Mouse (Mus musculus) cerebellum, postnatal 10 days (tissue): ENCODE measurements around the gene Alad.
A peak's percentile ranks its signal among the peaks of the same experiment; 100 is the strongest.

ENCODE experiments used
- DNase-seq, 2 experiments: peaks; one replicate each; pipeline ENCODE4 v3.0.0; 2021; ENCODE audit warnings: mixed read lengths in 2 of 2

Gene Alad

GRCm38 (mm10) chr4:62519849-62520233 is at the start of gene Alad:
Gene Alad, minus strand, starts transcription at chr4:62519918.
- peak; percentile 85 to 89 for DNase-seq

- DNase-seq: no peak
Measured at GRCm38 (mm10) chr4:62568359-62568758, 48.6 kb upstream of the Alad start.

- peak; percentile 65 to 73 for DNase-seq
Measured at GRCm38 (mm10) chr4:62567696-62568095, 48.0 kb upstream of the Alad start.

GRCm38 (mm10) chr4:62566530-62566929 is 46.8 kb upstream of the Alad start:
- DNase-seq: no peak

GRCm38 (mm10) chr4:62562006-62562405 is 42.3 kb upstream of the Alad start:
- DNase-seq: no peak

- no peak for DNase-seq
Measured at GRCm38 (mm10) chr4:62561630-62562001, 41.9 kb upstream of the Alad start.

- DNase-seq: peak; percentile 88 to 92
Measured at GRCm38 (mm10) chr4:62560963-62561629, 41.4 kb upstream of the Alad start.

- no peak for DNase-seq
Measured at GRCm38 (mm10) chr4:62559797-62560329, 40.1 kb upstream of the Alad start, which contains the start of gene Rgs3. Gene Rgs3, plus strand, starts transcription at chr4:62559847.

GRCm38 (mm10) chr4:62557436-62557835 is 37.7 kb upstream of the Alad start:
- no peak for DNase-seq

GRCm38 (mm10) chr4:62551966-62552365 is 32.2 kb upstream of the Alad start:
- no peak for DNase-seq

- no peak for DNase-seq
Measured at GRCm38 (mm10) chr4:62544801-62545200, 25.1 kb upstream of the Alad start.

- DNase-seq: no peak
Measured at GRCm38 (mm10) chr4:62543782-62544181, 24.1 kb upstream of the Alad start.

GRCm38 (mm10) chr4:62541802-62542201 is 22.1 kb upstream of the Alad start:
- peak; percentile 77 to 82 for DNase-seq

GRCm38 (mm10) chr4:62533729-62534128 is 14.0 kb upstream of the Alad start:
- no peak for DNase-seq

- no peak for DNase-seq
Measured at GRCm38 (mm10) chr4:62527655-62528054, 7.9 kb upstream of the Alad start.

- no peak for DNase-seq
Measured at GRCm38 (mm10) chr4:62526256-62526655, 6.5 kb upstream of the Alad start.

- no peak for DNase-seq
Measured at GRCm38 (mm10) chr4:62525489-62525811, 5.7 kb upstream of the Alad start.

GRCm38 (mm10) chr4:62524651-62525488 is 5.2 kb upstream of the Alad start, which contains the start of the genes Pole3 and 4933430I17Rik:
Gene Pole3, minus strand, starts transcription at chr4:62525068.
Gene 4933430I17Rik, plus strand, starts transcription at chr4:62525369.
- DNase-seq: peak; percentile 99

GRCm38 (mm10) chr4:62520892-62521400 is 1.2 kb upstream of the Alad start:
- DNase-seq: no peak

GRCm38 (mm10) chr4:62519122-62519848 is 433 bp downstream of the Alad start:
- DNase-seq: no peak

- DNase-seq: peak; percentile 31 to 40
Measured at GRCm38 (mm10) chr4:62518416-62519121, 1.1 kb downstream of the Alad start.
